Mouse (Mus musculus) thymus, adult 2 months (tissue): ENCODE data around the gene Cptp. TPM values are rescaled to one million over a fixed set of nuclear protein-coding genes. Genes with fewer than 3 reads are reported as not detected.

Experiments used
- DNase-seq: peaks from one replicate; pipeline ENCODE4 v3.0.0; 2021
- H3K27ac ChIP-seq: fragments of 200-500 bp; 2 replicates; pipeline ENCODE4 v1.5.1; 2012; ENCODE audit warnings: low read length, control low read depth; ENCODE audit not compliant: control insufficient read depth, insufficient read depth
- H3K27me3 ChIP-seq: fragments of 200-500 bp; 2 replicates; pipeline ENCODE4 v1.6.1; 2012; ENCODE audit warnings: mild to moderate bottlenecking, low read length, moderate library complexity, mixed read lengths; ENCODE audit not compliant: control insufficient read depth, insufficient read depth
- H3K36me3 ChIP-seq: fragments of 200-500 bp; 2 replicates; pipeline ENCODE4 v1.6.1; 2012; ENCODE audit warnings: mild to moderate bottlenecking, low read length, moderate library complexity; ENCODE audit not compliant: control insufficient read depth, insufficient read depth
- H3K4me1 ChIP-seq: fragments of 200-500 bp; replicated peaks from 2 replicates; pipeline ENCODE4 v1.6.1; 2012; ENCODE audit warnings: low read length; ENCODE audit not compliant: control insufficient read depth, insufficient read depth
- H3K4me3 ChIP-seq: fragments of 200-500 bp; 2 replicates; pipeline ENCODE4 v1.5.1; 2012; ENCODE audit warnings: mild to moderate bottlenecking, low read length, control low read depth, moderate library complexity; ENCODE audit not compliant: control insufficient read depth, insufficient read depth
- CTCF ChIP-seq: fragments of 200-500 bp; IDR thresholded peaks from 2 replicates; pipeline ENCODE4 v1.5.1; 2012; ENCODE audit warnings: mild to moderate bottlenecking, control low read depth, low read length, moderate library complexity, borderline replicate concordance; ENCODE audit not compliant: control insufficient read depth, poor library complexity, insufficient read depth; ENCODE audit errors: extremely low read depth
- POLR2A ChIP-seq: fragments of 200-500 bp; IDR thresholded peaks from 2 replicates; pipeline ENCODE4 v1.6.1; 2012; ENCODE audit warnings: mild to moderate bottlenecking, low read length, control low read depth, moderate library complexity; ENCODE audit not compliant: control insufficient read depth, poor library complexity, insufficient read depth; ENCODE audit errors: extremely low read depth
- WGBS: fragments of 180-500 bp; shearing (Covaris S2); methylation state at CpG from one replicate; pipeline ENCODE4 v1.1.7; 2018; 5-methylcytosine and 5-hydroxymethylcytosine counted together
- polyA plus RNA-seq: library from polyadenylated mRNA; depleted of rRNA; stranded (reverse); fragments of >200 nt; gene quantifications from 2 replicates; pipeline ENCODE4 v1.2.3, GENCODE M21; 2012

Gene Cptp
- polyA plus RNA-seq, 1 experiment, result 32.2 TPM

GRCm38 (mm10) chr4:155853421-155853820 is 15.8 kb downstream of the Cptp start:
- Histone ChIP-seq H3K27ac (no peak overlapping the region), H3K4me3 (no peak overlapping the region), H3K36me3 (no peaks in the 10 kb centered on the region), H3K4me1 (peaks cover 7% of the 10 kb centered on the region), H3K27me3 (no peaks in the 10 kb centered on the region)
- TF ChIP-seq CTCF, result no peak
- no peak for TF ChIP-seq POLR2A
- WGBS, result 97% methylated on average over 9 of the region's 9 CpGs
- DNase-seq, result no peak

GRCm38 (mm10) chr4:155851951-155852411 is 17.3 kb downstream of the Cptp start:
- H3K4me1 ChIP-seq, result peaks cover 13% of the 10 kb centered on the region
- no peak overlapping the region for H3K4me3 ChIP-seq
- 88% methylated on average over 2 of the region's 2 CpGs for WGBS
- H3K36me3 ChIP-seq, result no peaks in the 10 kb centered on the region
- no peak for TF ChIP-seq POLR2A
- no peak for TF ChIP-seq CTCF
- DNase-seq, result no peak
- H3K27ac ChIP-seq, result no peak overlapping the region
- H3K27me3 ChIP-seq, result no peaks in the 10 kb centered on the region

DNA sequence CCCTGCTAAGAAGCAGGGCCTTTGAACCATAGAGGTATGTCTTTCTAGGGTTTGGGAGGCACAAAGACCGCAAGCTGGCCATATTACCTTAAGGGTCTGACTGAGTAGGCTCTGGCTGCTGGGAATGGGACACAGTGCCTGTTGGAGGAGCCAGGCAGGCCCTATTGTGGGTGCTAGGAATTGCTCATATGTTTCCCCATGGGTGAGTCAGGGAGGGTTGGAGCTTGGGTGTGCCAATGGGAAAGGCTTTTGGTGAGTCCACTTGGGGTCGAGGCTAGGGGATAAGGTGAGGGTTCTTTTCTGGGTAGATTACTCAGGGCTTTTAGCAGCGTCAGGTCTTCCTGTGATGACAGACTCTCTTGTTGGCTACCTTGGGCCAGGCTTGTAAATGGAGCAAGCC is 17.9 kb downstream of the Cptp start:
- Histone ChIP-seq H3K4me3 (no peak overlapping the region), H3K27me3 (no peaks in the 10 kb centered on the region), H3K36me3 (no peaks in the 10 kb centered on the region), H3K27ac (no peak overlapping the region), H3K4me1 (peaks cover 19% of the 10 kb centered on the region)
- 100% methylated on average over 3 of the region's 3 CpGs for WGBS
- no peak for DNase-seq
- TF ChIP-seq CTCF (no peak), POLR2A (no peak)

DNA sequence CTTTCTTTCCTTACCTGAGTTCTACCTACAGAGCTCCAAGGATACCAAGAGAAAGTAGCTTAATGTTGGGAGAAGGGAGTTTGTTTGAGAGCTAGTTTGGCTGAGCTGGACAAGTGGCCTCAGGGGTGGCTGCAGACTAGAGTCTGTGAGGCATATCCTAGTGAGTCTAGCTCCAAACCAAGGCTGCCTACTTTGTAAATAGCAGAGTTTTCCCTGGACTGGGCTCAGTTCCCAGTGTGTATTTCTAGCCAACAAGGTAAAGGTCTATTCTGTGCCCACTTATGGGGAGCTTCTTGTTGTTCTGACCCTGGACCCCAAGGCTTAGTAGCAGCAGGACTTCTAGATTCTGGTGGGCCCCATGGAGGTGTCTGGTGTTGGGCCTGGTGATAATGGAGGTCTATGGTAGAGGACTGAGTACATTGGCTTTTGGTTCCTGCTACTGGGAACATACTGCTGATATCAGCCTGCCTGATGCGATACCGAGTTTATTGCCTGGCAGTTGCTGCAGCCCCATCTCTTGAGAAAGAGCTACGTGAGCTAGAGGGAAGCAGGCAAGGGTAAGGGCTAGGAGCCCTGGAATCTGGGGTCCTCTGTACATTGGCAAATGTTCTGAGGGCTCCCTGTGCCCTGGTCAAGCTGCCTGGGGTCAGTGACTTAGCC is 19.3 kb downstream of the Cptp start:
- H3K4me1 ChIP-seq, result peaks cover 19% of the 10 kb centered on the region
- H3K27ac ChIP-seq, result no peak overlapping the region
- 98% methylated on average over 3 of the region's 3 CpGs for WGBS
- no peak for DNase-seq
- no peaks in the 10 kb centered on the region for H3K27me3 ChIP-seq
- H3K4me3 ChIP-seq, result no peak overlapping the region
- no peaks in the 10 kb centered on the region for H3K36me3 ChIP-seq
- TF ChIP-seq POLR2A (no peak), CTCF (no peak)

DNA sequence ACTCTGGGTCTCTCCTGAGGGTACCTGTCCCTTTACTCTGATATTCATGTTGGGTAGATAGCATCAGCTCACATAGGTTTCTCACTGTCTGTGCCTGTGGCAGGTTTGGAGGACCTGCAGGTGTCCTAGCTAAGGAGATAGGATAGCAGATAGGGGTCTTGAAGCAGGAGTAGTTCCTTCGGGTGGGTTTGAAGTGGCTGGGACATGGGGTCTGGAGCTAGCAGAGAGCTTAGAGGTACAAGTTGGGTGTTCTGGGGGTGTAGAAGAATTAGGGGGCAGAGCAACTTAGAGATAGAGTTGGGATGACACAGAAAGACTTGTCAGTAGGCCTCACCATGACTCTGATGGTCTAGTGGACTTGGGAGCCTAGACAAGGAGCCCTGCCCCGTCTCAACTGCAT is 19.8 kb downstream of the Cptp start:
- Histone ChIP-seq H3K4me3 (no peak overlapping the region), H3K36me3 (no peaks in the 10 kb centered on the region), H3K27ac (no peak overlapping the region), H3K27me3 (no peaks in the 10 kb centered on the region), H3K4me1 (peaks cover 19% of the 10 kb centered on the region)
- whole genome bisulfite sequencing, result 62% methylated on average over 2 of the region's 2 CpGs
- no peak for DNase-seq
- TF ChIP-seq POLR2A, result no peak
- TF ChIP-seq CTCF, result no peak

DNA sequence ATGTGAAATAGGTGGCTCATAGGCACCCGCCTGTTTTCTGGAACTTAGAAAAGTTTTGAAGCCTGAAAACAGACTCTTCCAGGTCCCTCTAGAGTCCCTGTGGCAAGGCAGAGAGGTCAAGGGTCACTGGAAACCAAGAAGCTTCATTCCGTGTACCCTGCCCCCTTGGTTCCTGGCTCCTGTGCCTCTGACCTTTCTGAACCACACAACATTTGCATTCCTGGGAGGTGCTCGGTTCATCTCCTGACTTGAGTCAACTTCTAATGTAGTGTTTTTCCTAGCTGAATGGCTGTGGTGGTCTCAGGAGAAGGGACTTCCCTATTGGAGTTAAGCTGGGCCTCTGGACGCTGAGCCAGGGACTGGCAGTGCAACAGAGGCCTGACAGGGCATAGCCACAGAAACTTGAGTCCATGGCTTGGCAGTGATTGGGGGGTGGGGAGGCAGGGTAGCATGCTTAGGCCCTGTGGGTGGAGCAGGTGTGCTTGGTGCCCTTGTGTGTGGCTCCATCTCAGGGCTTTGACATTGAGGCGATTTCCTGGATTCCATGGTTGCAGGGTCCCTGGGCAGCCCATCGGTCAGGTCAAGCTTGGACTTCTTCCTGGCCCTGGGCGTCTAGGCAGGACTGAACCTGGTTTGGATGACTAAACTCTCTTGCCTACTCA is 20.7 kb downstream of the Cptp start:
- TF ChIP-seq POLR2A (no peak), CTCF (no peak)
- H3K27me3 ChIP-seq, result no peaks in the 10 kb centered on the region
- H3K27ac ChIP-seq, result no peak overlapping the region
- no peaks in the 10 kb centered on the region for H3K36me3 ChIP-seq
- DNase-seq, result no peak
- 82% methylated on average over 7 of the region's 7 CpGs for WGBS
- H3K4me1 ChIP-seq, result peaks cover 19% of the 10 kb centered on the region
- no peak overlapping the region for H3K4me3 ChIP-seq
